Mouse (Mus musculus): Measurements from ENCODE around the gene Crlf3.

Crlf3 gene

GRCm38 (mm10) chr11:80080826-80081728, at the start of gene Crlf3:
Gene Crlf3 (minus strand): TSS chr11:80080991.
- peak; percentile 92 for DNase-seq

- DNase-seq = no peak
Measured at GRCm38 (mm10) chr11:80116411-80116810, 35.6 kb upstream of the Crlf3 start.

GRCm38 (mm10) chr11:80104407-80104806, 23.6 kb upstream of the Crlf3 start:
- DNase-seq = no peak

GRCm38 (mm10) chr11:80101298-80101697, 20.5 kb upstream of the Crlf3 start:
- DNase-seq = no peak

GRCm38 (mm10) chr11:80098444-80099056, 17.8 kb upstream of the Crlf3 start:
- DNase-seq = no peak

GRCm38 (mm10) chr11:80090555-80091164, 9.9 kb upstream of the Crlf3 start:
- DNase-seq = no peak

GRCm38 (mm10) chr11:80089817-80090214, 9.0 kb upstream of the Crlf3 start:
- DNase-seq = no peak

GRCm38 (mm10) chr11:80088917-80089816, 8.4 kb upstream of the Crlf3 start, which contains the start of gene Atad5:
Gene Atad5 (plus strand): TSS chr11:80089400.
- peak; percentile 94 for DNase-seq

- peak; percentile 83 for DNase-seq
Measured at GRCm38 (mm10) chr11:80086844-80087243, 6.1 kb upstream of the Crlf3 start.

- no peak for DNase-seq
Measured at GRCm38 (mm10) chr11:80085356-80086055, 4.7 kb upstream of the Crlf3 start.

- DNase-seq = no peak
Measured at GRCm38 (mm10) chr11:80081786-80082319, 1.1 kb upstream of the Crlf3 start.

GRCm38 (mm10) chr11:80080381-80080825, 388 bp downstream of the Crlf3 start:
- DNase-seq = no peak

GRCm38 (mm10) chr11:80079751-80080150, 1.0 kb downstream of the Crlf3 start:
- DNase-seq = no peak

GRCm38 (mm10) chr11:80078831-80079230, 2.0 kb downstream of the Crlf3 start:
- no peak for DNase-seq

- DNase-seq = no peak
Measured at GRCm38 (mm10) chr11:80077784-80078545, 2.8 kb downstream of the Crlf3 start.

- no peak for DNase-seq
Measured at GRCm38 (mm10) chr11:80075608-80076277, 5.0 kb downstream of the Crlf3 start.

- DNase-seq = no peak
Measured at GRCm38 (mm10) chr11:80072365-80072764, 8.4 kb downstream of the Crlf3 start.

GRCm38 (mm10) chr11:80071039-80071438, 9.8 kb downstream of the Crlf3 start:
- no peak for DNase-seq

- DNase-seq = no peak
Measured at GRCm38 (mm10) chr11:80069815-80070214, 11.0 kb downstream of the Crlf3 start.

GRCm38 (mm10) chr11:80067558-80067957, 13.2 kb downstream of the Crlf3 start:
- DNase-seq = no peak

All from right cerebral cortex, postnatal 4 days (tissue).